Mouse (Mus musculus) forebrain, embryonic 11.5 days (tissue): ENCODE data around the gene Raf1. TPM values are rescaled to one million over a fixed set of nuclear protein-coding genes. Genes with fewer than 3 reads are reported as not detected.

ENCODE experiments used
- ATAC-seq: fragments of 200-750 bp; cut with Nextera tagmentation; replicated peaks from 2 replicates; pipeline ENCODE4 v1.8.0; 2017; ENCODE audit warnings: moderate TSS enrichment; ENCODE audit not compliant: low FRiP score
- DNase-seq: peaks from one replicate; pipeline ENCODE4 v3.0.0-alpha.2; 2017; ENCODE audit warnings: low spot score
- H3K27ac ChIP-seq: fragments of 300-500 bp; sonication (generic); 2 replicates; pipeline ENCODE4 v1.5.1; 2014; ENCODE audit warnings: low read depth, low read length
- H3K27me3 ChIP-seq: fragments of 300-500 bp; sonication (generic); 2 replicates; pipeline ENCODE4 v1.6.1; 2014; ENCODE audit warnings: mild to moderate bottlenecking, low read length, mixed read lengths; ENCODE audit not compliant: control insufficient read depth, insufficient read depth
- H3K36me3 ChIP-seq: fragments of 300-500 bp; sonication (generic); 2 replicates; pipeline ENCODE4 v1.6.1; 2014; ENCODE audit warnings: mild to moderate bottlenecking, low read length, moderate library complexity, mixed read lengths; ENCODE audit not compliant: control insufficient read depth, insufficient read depth
- H3K4me1 ChIP-seq: fragments of 300-500 bp; sonication (generic); replicated peaks from 2 replicates; pipeline ENCODE4 v1.6.1; 2014; ENCODE audit warnings: low read length, mixed read lengths; ENCODE audit not compliant: control insufficient read depth, insufficient read depth
- H3K4me2 ChIP-seq: fragments of 300-500 bp; sonication (generic); 2 replicates; pipeline ENCODE4 v1.6.1; 2014; ENCODE audit warnings: low read depth, mild to moderate bottlenecking, low read length, moderate library complexity, mixed read lengths; ENCODE audit not compliant: severe bottlenecking
- H3K4me3 ChIP-seq: fragments of 300-500 bp; sonication (generic); 2 replicates; pipeline ENCODE4 v1.5.1; 2014; ENCODE audit warnings: low read depth, low read length
- H3K9ac ChIP-seq: fragments of 300-500 bp; sonication (generic); 2 replicates; pipeline ENCODE4 v1.6.1; 2014; ENCODE audit warnings: low read length
- H3K9me3 ChIP-seq: fragments of 300-500 bp; sonication (generic); 2 replicates; pipeline ENCODE4 v1.6.1; 2016; ENCODE audit warnings: low read length, mixed read lengths; ENCODE audit not compliant: control insufficient read depth
- WGBS: fragments of 180-500 bp; shearing (Covaris S2); extraction: QIAGEN DNeasy Blood & Tissue Kit; methylation state at CpG from one replicate; pipeline ENCODE4 v1.1.7; 2014; 5-methylcytosine and 5-hydroxymethylcytosine counted together
- polyA plus RNA-seq: library from polyadenylated mRNA; unstranded; fragments of >200 nt; fragmentation: Nextera tagmentation; extraction: Ambion mirVana; gene quantifications from 2 replicates; pipeline ENCODE4 v1.2.1, GENCODE M21; 2014

The Raf1 gene
- polyA plus RNA-seq, 1 experiment from 2014 or later, result 153 TPM

DNA sequence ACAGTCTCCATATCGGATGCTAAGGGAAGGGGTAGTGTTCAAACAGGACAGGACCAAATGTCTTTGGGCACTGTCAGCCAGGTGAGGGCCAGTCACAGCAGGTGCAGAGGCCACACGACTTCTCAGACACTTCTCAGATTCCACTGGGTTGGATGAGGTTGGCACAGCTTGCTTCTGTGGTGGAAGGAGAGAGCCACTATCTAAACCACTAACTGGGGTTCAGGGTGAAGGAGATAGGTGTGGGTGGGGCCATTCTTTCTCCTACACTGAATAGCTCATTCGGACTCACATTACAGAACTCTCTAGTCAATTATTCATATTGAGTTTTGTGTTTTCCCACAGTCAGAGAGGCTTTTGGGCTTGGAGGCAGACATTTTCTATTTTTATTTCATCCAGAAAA lies 80.8 kb downstream of the Raf1 start:
- no peaks in the 10 kb centered on the region for H3K9me3 ChIP-seq
- WGBS, result 66% methylated on average over 3 of the region's 3 CpGs
- DNase-seq (no peak), ATAC-seq (no peak)
- no peak overlapping the region for H3K27ac ChIP-seq
- no peaks in the 10 kb centered on the region for H3K4me1 ChIP-seq
- H3K27me3 ChIP-seq, result no peaks in the 10 kb centered on the region
- H3K9ac ChIP-seq, result no peak overlapping the region
- no peak overlapping the region for H3K4me3 ChIP-seq
- no peaks in the 10 kb centered on the region for H3K36me3 ChIP-seq
- no peak overlapping the region for H3K4me2 ChIP-seq

GRCm38 (mm10) chr6:115594463-115594862 lies 82.0 kb downstream of the Raf1 start:
- DNase-seq, result no peak
- 85% methylated on average over 3 of the region's 3 CpGs for WGBS
- H3K36me3 ChIP-seq, result no peaks in the 10 kb centered on the region
- no peak for ATAC-seq
- no peaks in the 10 kb centered on the region for H3K4me1 ChIP-seq
- H3K4me3 ChIP-seq, result no peak overlapping the region
- no peaks in the 10 kb centered on the region for H3K27me3 ChIP-seq
- no peaks in the 10 kb centered on the region for H3K9me3 ChIP-seq
- H3K9ac ChIP-seq, result no peak overlapping the region
- H3K4me2 ChIP-seq, result no peak overlapping the region
- H3K27ac ChIP-seq, result no peak overlapping the region

DNA sequence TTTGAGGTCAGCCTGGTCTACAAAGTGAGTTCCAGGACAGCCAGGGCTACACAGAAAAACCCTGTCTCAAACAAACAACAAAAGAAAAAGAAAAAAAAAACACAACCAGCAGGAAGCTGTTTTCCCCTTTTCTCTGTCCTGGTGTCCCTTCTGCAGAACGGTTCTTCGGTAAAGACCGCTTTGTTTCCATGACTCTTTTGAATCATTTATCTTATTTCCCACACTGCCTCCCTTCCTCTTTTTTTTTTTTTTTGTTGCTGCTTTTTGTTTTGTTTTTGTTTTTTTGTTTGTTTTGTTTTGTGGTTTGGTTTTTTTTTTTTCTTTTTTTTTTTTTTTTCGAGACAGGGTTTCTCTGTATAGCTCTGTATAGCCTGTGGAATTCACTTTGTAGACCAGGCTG lies 83.2 kb downstream of the Raf1 start:
- Histone ChIP-seq H3K4me1 (no peaks in the 10 kb centered on the region), H3K9ac (no peak overlapping the region), H3K27ac (no peak overlapping the region), H3K4me2 (no peak overlapping the region), H3K4me3 (no peak overlapping the region), H3K27me3 (no peaks in the 10 kb centered on the region), H3K36me3 (no peaks in the 10 kb centered on the region), H3K9me3 (no peaks in the 10 kb centered on the region)
- DNase-seq (no peak), ATAC-seq (no peak)
- WGBS, result 75% methylated on average over 4 of the region's 4 CpGs

DNA sequence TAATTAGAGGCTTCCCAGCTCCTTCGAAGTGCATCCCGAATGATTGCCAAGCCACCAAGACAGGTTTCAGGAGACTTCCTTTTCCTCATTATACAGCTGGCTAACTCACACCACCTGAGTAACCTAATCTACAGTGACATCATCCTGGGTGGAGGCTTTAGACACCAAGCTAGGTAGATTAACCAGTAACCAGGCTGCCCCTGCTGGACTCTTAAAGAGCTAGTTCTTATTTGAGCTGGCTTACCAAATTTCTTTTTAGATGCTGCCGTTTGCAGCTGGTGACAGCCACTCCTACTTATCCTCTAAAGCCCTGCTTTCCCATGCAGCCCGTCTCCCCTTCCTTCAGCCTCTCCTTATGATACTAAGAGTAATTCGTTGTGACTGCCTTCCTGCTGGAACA lies 84.0 kb downstream of the Raf1 start, which contains the start of gene Mkrn2os:
Gene Mkrn2os, minus strand, starts transcription at position 119 of the 400 bp plus-strand sequence.
- no peaks in the 10 kb centered on the region for H3K4me1 ChIP-seq
- H3K27me3 ChIP-seq, result no peaks in the 10 kb centered on the region
- no peak within 1 kb of the TSS for H3K4me2 ChIP-seq
- H3K4me3 ChIP-seq, result no peak within 1 kb of the TSS
- ATAC-seq (no peak), DNase-seq (no peak)
- H3K27ac ChIP-seq, result no peak within 1 kb of the TSS
- no peaks in the 10 kb centered on the region for H3K36me3 ChIP-seq
- 68% methylated on average over 5 of the region's 5 CpGs for WGBS
- no peaks in the 10 kb centered on the region for H3K9me3 ChIP-seq
- no peak within 1 kb of the TSS for H3K9ac ChIP-seq

DNA sequence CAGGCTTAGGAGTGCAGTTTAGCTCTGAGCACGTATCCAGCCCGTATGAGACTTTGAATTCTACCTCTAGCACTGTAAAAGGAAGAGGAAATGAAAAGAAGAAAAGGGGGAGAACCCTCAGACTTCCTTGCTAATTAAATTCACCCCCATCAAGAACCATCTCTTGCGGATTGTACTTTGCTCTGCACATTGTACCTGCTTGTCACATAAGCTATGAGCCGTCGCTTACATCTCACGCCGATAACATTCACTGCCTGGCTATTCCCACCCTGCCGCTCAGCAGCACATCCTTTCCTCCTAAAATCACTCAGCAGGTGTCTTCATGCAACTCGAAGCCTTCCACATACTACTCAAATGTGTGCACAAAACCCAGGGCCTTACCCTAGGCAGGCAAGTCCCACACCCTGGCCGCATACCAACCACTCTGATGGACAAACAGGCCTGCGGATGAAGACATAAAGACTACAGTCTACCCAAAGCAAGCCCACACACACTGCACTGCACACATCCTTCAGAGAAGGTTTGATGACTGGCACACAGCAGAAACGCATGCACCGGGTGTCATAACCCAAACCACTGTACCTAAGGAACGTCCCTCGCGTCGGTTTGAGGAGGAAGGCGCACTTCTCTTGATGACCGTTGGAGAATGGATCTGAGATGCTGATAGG lies 84.6 kb downstream of the Raf1 start:
- DNase-seq, result no peak
- H3K9me3 ChIP-seq, result no peaks in the 10 kb centered on the region
- no peaks in the 10 kb centered on the region for H3K4me1 ChIP-seq
- no peak for ATAC-seq
- WGBS, result 87% methylated on average over 19 of the region's 19 CpGs
- no peak overlapping the region for H3K4me2 ChIP-seq
- H3K36me3 ChIP-seq, result no peaks in the 10 kb centered on the region
- no peak overlapping the region for H3K9ac ChIP-seq
- H3K27ac ChIP-seq, result no peak overlapping the region
- no peaks in the 10 kb centered on the region for H3K27me3 ChIP-seq
- H3K4me3 ChIP-seq, result no peak overlapping the region

DNA sequence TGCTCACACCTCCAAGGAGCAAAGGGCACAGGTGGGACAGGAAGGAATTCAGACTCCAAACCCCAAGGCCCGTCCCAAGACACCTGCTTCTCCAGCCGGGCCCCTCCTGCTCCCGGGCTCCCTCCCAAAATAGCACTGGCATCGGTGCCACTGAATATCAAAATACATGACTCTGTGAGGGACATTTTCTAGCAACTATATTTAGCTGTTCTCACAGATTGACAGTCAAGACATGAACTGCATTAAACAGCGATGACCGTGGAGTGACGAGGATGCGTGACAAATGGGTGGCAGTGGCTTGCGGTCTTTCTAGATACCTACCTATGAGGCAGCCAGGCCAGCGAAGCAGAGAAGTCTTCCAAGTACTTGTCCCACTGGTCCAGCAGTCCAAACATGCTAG lies 90.1 kb downstream of the Raf1 start:
- no peaks in the 10 kb centered on the region for H3K9me3 ChIP-seq
- WGBS, result 89% methylated on average over 10 of the region's 10 CpGs

GRCm38 (mm10) chr6:115584176-115584575 lies 92.3 kb downstream of the Raf1 start:
- no peak for ATAC-seq

More for the DNA sequence above, 90.1 kb downstream of the Raf1 start:
- Histone ChIP-seq H3K27ac (no peak overlapping the region), H3K4me3 (no peak overlapping the region), H3K36me3 (no peaks in the 10 kb centered on the region), H3K4me2 (no peak overlapping the region), H3K9ac (no peak overlapping the region), H3K27me3 (no peaks in the 10 kb centered on the region), H3K4me1 (no peaks in the 10 kb centered on the region)
- ATAC-seq (no peak), DNase-seq (no peak)

DNA sequence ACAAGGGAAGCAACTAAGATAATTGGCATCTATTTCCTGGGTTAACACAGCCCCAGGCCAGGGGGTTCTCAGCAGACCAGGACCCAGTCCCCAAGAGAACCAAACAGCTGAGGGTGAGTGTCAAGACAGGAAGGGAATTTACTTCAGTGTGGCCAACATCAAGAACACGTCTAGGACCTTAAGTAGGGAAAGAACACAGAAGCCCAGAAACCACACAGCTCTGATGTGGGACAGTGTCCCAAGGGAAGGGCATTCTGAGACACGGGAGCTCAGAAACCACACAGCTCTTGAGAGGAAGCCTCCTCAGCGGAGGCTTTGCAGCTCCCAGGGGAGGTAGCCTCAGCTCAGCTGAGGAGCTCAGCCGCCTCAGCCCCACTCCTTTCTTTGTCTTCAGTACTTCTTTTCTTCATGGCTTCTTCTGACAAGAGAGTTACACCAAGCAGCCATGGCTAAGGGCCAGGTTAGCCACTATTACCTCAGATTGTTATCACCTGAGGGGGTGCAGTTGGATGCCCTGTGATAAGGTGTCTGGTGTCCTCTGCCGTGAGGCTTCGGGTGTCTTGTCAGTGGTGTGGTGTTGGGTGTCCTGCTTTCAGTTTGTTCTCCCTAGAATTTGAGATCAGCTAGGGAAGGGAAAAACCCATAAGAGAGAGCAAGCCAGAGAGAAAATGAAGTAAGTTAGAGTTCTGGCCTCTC lies 92.9 kb downstream of the Raf1 start:
- 82% methylated on average over 6 of the region's 6 CpGs for WGBS
- H3K4me2 ChIP-seq, result no peak overlapping the region
- H3K36me3 ChIP-seq, result no peaks in the 10 kb centered on the region
- H3K9ac ChIP-seq, result no peak overlapping the region
- no peaks in the 10 kb centered on the region for H3K9me3 ChIP-seq
- H3K27me3 ChIP-seq, result no peaks in the 10 kb centered on the region
- H3K4me3 ChIP-seq, result no peak overlapping the region
- ATAC-seq, result no peak
- DNase-seq, result no peak
- no peak overlapping the region for H3K27ac ChIP-seq
- no peaks in the 10 kb centered on the region for H3K4me1 ChIP-seq

More at GRCm38 (mm10) chr6:115584176-115584575, 92.3 kb downstream of the Raf1 start:
- no peak overlapping the region for H3K4me2 ChIP-seq
- no peak overlapping the region for H3K4me3 ChIP-seq
- H3K9ac ChIP-seq, result no peak overlapping the region
- no peak for DNase-seq
- H3K4me1 ChIP-seq, result no peaks in the 10 kb centered on the region
- 83% methylated on average over 3 of the region's 3 CpGs for WGBS
- H3K27ac ChIP-seq, result no peak overlapping the region
- H3K36me3 ChIP-seq, result no peaks in the 10 kb centered on the region
- no peaks in the 10 kb centered on the region for H3K27me3 ChIP-seq
- no peaks in the 10 kb centered on the region for H3K9me3 ChIP-seq
